Mouse (Mus musculus) embryo, embryonic 10 days (tissue): ENCODE measurements at regions not wholly inside any gene's neighbourhood (a gene's known extent, or its start where the extent isn't known, plus 50 kb on each side); places are given as distances from the start of the nearest gene placed in this dataset.

ENCODE experiments used
- DNase-seq: peaks from one replicate; pipeline ENCODE4 v3.0.0-alpha.2; 2015; ENCODE audit warnings: low spot score

DNA sequence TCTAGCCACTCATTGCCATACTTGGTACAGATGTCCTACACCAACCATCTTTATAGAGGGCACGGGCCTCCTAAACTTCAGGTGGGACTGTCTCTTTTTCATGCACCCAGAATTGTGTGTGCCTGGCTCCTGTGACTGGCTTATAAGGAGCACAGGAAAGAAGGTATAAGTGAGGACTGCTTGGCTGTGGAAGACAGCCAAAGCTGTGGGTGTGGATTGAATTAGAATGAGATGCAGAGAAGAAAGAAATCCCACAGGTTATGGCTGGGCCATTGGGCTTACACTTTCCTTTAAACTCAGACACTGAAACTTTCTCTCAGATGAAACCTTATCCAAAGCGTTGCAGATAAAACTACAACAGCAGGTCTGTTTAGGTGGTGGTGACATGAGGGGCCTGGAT is 239.5 kb upstream of the Fam160b2 start:
- no peak for DNase-seq

DNA sequence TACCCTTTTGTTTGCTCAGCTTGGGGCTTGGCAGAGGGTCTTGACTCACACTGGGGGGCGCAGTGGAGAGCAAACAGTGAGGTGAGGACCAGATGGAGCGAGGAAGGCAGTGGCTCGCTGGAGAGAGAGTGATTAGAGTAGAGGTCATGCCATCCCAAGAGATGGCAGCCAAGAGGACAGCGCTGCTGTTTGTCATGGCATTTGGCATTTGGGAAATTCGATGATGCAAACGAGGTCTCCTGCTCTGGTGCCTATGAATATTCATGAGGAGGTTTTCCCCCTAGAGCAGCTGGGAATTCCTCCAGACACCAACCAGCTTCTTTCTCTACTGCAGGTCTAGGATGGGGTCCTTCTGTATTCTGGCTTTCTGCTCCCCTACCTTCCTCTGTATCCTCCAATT is 237.9 kb upstream of the Fam160b2 start:
- DNase-seq = peak; percentile 15

DNA sequence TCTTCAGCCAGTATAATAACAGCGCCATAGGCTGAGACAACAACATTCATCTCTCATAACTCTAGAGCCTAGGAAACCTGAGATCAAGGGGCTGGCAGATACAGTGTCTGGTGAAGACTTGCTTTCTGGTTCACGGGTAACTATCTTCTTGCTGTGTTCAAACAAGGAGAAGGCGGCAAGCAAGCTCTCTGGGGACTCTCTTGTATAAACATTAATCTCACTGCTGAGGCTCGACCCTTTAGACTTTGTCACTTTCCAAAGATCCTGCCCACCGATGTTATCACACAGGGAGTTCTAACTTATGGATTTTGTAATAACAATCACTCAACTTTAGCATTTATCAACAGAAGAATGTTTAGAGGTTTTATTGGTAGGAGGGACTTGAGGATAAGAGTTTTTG is 233.6 kb upstream of the Fam160b2 start:
- no peak for DNase-seq

GRCm38 (mm10) chr14:70832462-70833212 is 233.0 kb upstream of the Fam160b2 start:
- DNase-seq = peak; percentile 15

DNA sequence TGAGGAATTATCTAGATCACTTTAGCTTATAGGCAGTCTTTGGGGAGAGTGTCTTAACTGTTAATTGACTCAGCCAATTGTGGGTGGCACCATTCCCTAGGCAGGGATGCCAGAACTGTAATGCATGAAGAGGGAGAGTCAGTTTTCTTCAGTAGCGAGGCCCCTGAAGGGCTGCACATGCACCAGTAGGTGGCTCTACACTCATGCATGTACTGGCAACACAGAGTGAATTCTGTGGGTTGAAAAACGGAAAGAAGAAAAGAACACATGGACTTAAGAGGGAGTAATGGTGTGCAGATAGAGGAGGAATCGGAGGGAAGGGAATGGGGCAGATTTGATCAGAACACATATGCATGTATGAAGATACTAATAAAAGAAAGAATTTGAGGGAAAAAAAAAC is 232.4 kb upstream of the Fam160b2 start:
- DNase-seq = no peak
